22 mouse cellular contexts compared by ENCODE assay signal in the genomic region with DNA sequence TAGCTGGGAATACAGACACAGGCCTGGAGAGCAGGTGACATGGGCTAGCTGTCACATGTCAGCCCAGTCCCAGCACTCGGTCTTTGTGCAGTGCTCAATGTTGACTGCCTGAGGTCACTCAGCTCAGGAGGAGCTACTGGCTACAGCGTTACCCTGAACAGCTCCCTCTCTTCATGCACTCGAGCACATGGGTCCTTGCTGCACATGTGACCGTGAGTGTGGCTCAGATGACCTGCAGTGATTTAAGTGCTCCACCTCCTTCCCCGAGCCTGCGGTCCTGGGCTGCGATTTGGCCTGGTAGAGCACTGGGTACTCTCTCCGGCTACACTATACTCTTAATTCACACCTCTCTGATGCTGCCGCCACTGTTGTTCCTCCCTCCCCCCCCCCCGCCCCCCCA. TPM values are rescaled to one million over a fixed set of nuclear protein-coding genes. Genes with fewer than 3 reads are reported as not detected.
DNase-seq lines count a peak whose midpoint lies in the region; ATAC-seq and TF ChIP-seq lines count a peak whose summit lies in the region.
"Had no signal": no experiment of that assay in that cellular context is flagged by ENCODE, and none has a peak within 500 bp of the region (broad histone marks: within the 10 kb centered on the region; RNA-seq: fewer than 3 reads in every experiment).

No protein-coding gene starts in this region.

- no peak overlapping the region for H3K9ac ChIP-seq in midbrain, embryonic 16.5 days (ENCODE audit: low read depth, low read length)
- H3K9ac ChIP-seq in midbrain, embryonic 15.5 days, result no peak overlapping the region
- H3K9ac ChIP-seq: heart, embryonic 12.5 days; hindbrain, embryonic 13.5 days; lung, embryonic 14.5 days; neural tube, embryonic 12.5 days had no signal

- DNase-seq in cerebellum, adult 9-10 months, result peak; percentile 63
- no peak for DNase-seq in layer of hippocampus, adult 2 months (ENCODE audit: low spot score in 2 of 2)
- DNase-seq in layer of hippocampus, postnatal 10 days (ENCODE audit: low spot score in 2 of 2), result no peak
- DNase-seq in thymus, postnatal 14 days, result no peak
- DNase-seq: adrenal gland, postnatal 10 days; gastrocnemius, adult 2 months; heart, postnatal 14 days; kidney, adult 8-10 months; kidney, postnatal 25 days had no signal

- no peaks in the 10 kb centered on the region for H3K9me3 ChIP-seq in midbrain, embryonic 16.5 days (replicated peaks; ENCODE audit: control insufficient read depth, low read length, poor library complexity, severe bottlenecking)
- H3K9me3 ChIP-seq in midbrain, embryonic 15.5 days, result no peaks in the 10 kb centered on the region
- H3K9me3 ChIP-seq: G1E; heart, embryonic 12.5 days; hindbrain, embryonic 13.5 days; neural tube, embryonic 12.5 days had no signal

- no peak for ATAC-seq in cerebellum, adult (ENCODE audit: insufficient number of reproducible peaks, low FRiP score, low TSS enrichment)
- ATAC-seq in midbrain, embryonic 16.5 days, result peak; percentile 32; the same call in 1 of the 2 replicates
- ATAC-seq in midbrain, embryonic 15.5 days (replicated peaks), result no peak
- ATAC-seq: activated CD4-positive, CD25-positive, alpha-beta regulatory T cell, adult 4 months had no signal

- peaks cover 6% of the 10 kb centered on the region; the same call in 1 of the 2 replicates for H3K36me3 ChIP-seq in midbrain, embryonic 16.5 days (ENCODE audit: control insufficient read depth, insufficient read depth, low read length)
- H3K36me3 ChIP-seq in midbrain, embryonic 15.5 days (replicated peaks), result peaks cover 13% of the 10 kb centered on the region

- 73% methylated on average over 10 of the region's 10 CpGs for WGBS in midbrain, embryonic 16.5 days
- 77% methylated on average over 9 of the region's 10 CpGs for WGBS in midbrain, embryonic 15.5 days
- whole genome bisulfite sequencing in olfactory bulb, adult 2 months, result 55% methylated on average over 10 of the region's 10 CpGs

- no peaks in the 10 kb centered on the region for H3K27me3 ChIP-seq in midbrain, embryonic 16.5 days (ENCODE audit: control insufficient read depth, insufficient read depth, low read depth, low read length)
- no peaks in the 10 kb centered on the region for H3K27me3 ChIP-seq in midbrain, embryonic 15.5 days (replicated peaks)
- H3K27me3 ChIP-seq: heart, embryonic 12.5 days; hindbrain, embryonic 13.5 days; neural tube, embryonic 12.5 days had no signal

- H3K27ac ChIP-seq in layer of hippocampus, adult 2 months, result peak overlapping the region; percentile 92
- no peak overlapping the region for H3K27ac ChIP-seq in midbrain, embryonic 16.5 days (ENCODE audit: low read length)
- no peak overlapping the region for H3K27ac ChIP-seq in midbrain, embryonic 15.5 days
- H3K27ac ChIP-seq in olfactory bulb, adult 2 months (ENCODE audit: insufficient read depth, low read depth, low read length), result 0 out of 2 replicates have a peak overlapping the region, but pooled peaks have one; percentile 16
- H3K27ac ChIP-seq: gastrocnemius, adult 2 months; hindbrain, embryonic 13.5 days; neural tube, embryonic 12.5 days had no signal

- H3K4me1 ChIP-seq in midbrain, embryonic 16.5 days (ENCODE audit: control insufficient read depth, insufficient read depth, low read length), result peaks cover 2% of the 10 kb centered on the region; the same call in 1 of the 2 replicates
- peaks cover 3% of the 10 kb centered on the region for H3K4me1 ChIP-seq in midbrain, embryonic 15.5 days
- H3K4me1 ChIP-seq in olfactory bulb, adult 2 months (ENCODE audit: control insufficient read depth, insufficient read depth, low read length), result peaks cover 85% of the 10 kb centered on the region

- TF ChIP-seq CTCF in layer of hippocampus, adult 2 months (conservative IDR thresholded peaks at IDR 0.05), result no peak
- no peak for TF ChIP-seq CTCF in olfactory bulb, adult 2 months (IDR thresholded peaks at IDR 0.05; ENCODE audit: insufficient read depth, low read depth, low read length)

- H3K4me3 ChIP-seq in layer of hippocampus, adult 2 months, result no peak overlapping the region
- H3K4me3 ChIP-seq in midbrain, embryonic 16.5 days (ENCODE audit: low read depth, low read length), result no peak overlapping the region
- no peak overlapping the region for H3K4me3 ChIP-seq in midbrain, embryonic 15.5 days
- no peak overlapping the region for H3K4me3 ChIP-seq in olfactory bulb, adult 2 months (ENCODE audit: insufficient read depth, low read depth, low read length)
- H3K4me3 ChIP-seq: gastrocnemius, adult 2 months; heart, embryonic 12.5 days; hindbrain, embryonic 13.5 days; neural tube, embryonic 12.5 days had no signal

- H3K4me2 ChIP-seq in midbrain, embryonic 16.5 days (ENCODE audit: low read length), result no peak overlapping the region
- no peak overlapping the region for H3K4me2 ChIP-seq in midbrain, embryonic 15.5 days
- H3K4me2 ChIP-seq: heart, embryonic 12.5 days; hindbrain, embryonic 13.5 days; liver, embryonic 11.5 days; lung, embryonic 14.5 days; neural tube, embryonic 12.5 days had no signal

- TF ChIP-seq POLR2A in olfactory bulb, adult 2 months (IDR thresholded peaks at IDR 0.05; ENCODE audit: insufficient read depth, low read depth, low read length), result no peak

RNA-seq across cellular contexts. Expression of a gene that starts 11.5 kb away (rescaled TPM):
- 10 to 100 TPM; 55.5 to 64.8 TPM for total RNA-seq in layer of hippocampus, adult 2 months (2021)
- 10 to 100 TPM; 31.9 to 33.4 TPM for total RNA-seq in layer of hippocampus, postnatal 10 days (2021)
- 69.0 and 76.5 TPM in 2 replicates for polyA plus RNA-seq in midbrain, embryonic 16.5 days (2015; fragmentation: Nextera tagmentation; extraction: Ambion mirVana)
- 80.6 and 81.1 TPM in 2 replicates for polyA plus RNA-seq in midbrain, embryonic 15.5 days (2015; fragmentation: Nextera tagmentation; extraction: Ambion mirVana)
- polyA plus RNA-seq in olfactory bulb, adult 2 months (2012; ENCODE audit: insufficient read depth, insufficient read length, low replicate concordance, missing spikeins), result not detected in 2 replicates

RNA-seq across cellular contexts. Expression of a gene that starts 23.8 kb away (rescaled TPM):
- 10 to 100 TPM; 29.2 to 34.8 TPM for total RNA-seq in layer of hippocampus, adult 2 months (2021)
- 10 to 100 TPM; 16.1 to 19.1 TPM for total RNA-seq in layer of hippocampus, postnatal 10 days (2021)
- 5.7 and 6.0 TPM in 2 replicates for polyA plus RNA-seq in midbrain, embryonic 16.5 days (2015; fragmentation: Nextera tagmentation; extraction: Ambion mirVana)
- 7.6 and 9.3 TPM in 2 replicates for polyA plus RNA-seq in midbrain, embryonic 15.5 days (2015; fragmentation: Nextera tagmentation; extraction: Ambion mirVana)
- polyA plus RNA-seq in olfactory bulb, adult 2 months (2012; ENCODE audit: insufficient read depth, insufficient read length, low replicate concordance, missing spikeins), result 247 TPM in 1 of 2 replicates, not detected in the other

RNA-seq across cellular contexts. Expression of a gene that starts 38.4 kb away (rescaled TPM):
- total RNA-seq in layer of hippocampus, adult 2 months (2021), result 100 to 1,000 TPM; 756 to 804 TPM
- total RNA-seq in layer of hippocampus, postnatal 10 days (2021), result 100 to 1,000 TPM; 648 to 749 TPM
- polyA plus RNA-seq in midbrain, embryonic 16.5 days (2015; fragmentation: Nextera tagmentation; extraction: Ambion mirVana), result 55.0 and 62.1 TPM in 2 replicates
- 52.0 and 54.8 TPM in 2 replicates for polyA plus RNA-seq in midbrain, embryonic 15.5 days (2015; fragmentation: Nextera tagmentation; extraction: Ambion mirVana)
- 326 TPM in 1 of 2 replicates, not detected in the other for polyA plus RNA-seq in olfactory bulb, adult 2 months (2012; ENCODE audit: insufficient read depth, insufficient read length, low replicate concordance, missing spikeins)
- total RNA-seq: megakaryocyte-erythroid progenitor cell, adult 5-6 weeks; monocyte, adult 5-6 weeks had no signal

Comparison
In these comparisons a context has a peak if more than half of its experiments do, and no peak if none do; other contexts are left out.
1. H3K27ac ChIP-seq: peak in layer of hippocampus, adult 2 months (single experiment) and olfactory bulb, adult 2 months (single experiment); none in midbrain, embryonic 16.5 days (single experiment) and midbrain, embryonic 15.5 days (single experiment).
2. RNA of a gene that starts 11.5 kb away (polyA plus RNA-seq): 80.6 to 81.1 TPM in midbrain, embryonic 15.5 days and 69.0 to 76.5 TPM in midbrain, embryonic 16.5 days; not detected in olfactory bulb, adult 2 months; every median in the first group is over 10 times any median in the second.